Mouse (Mus musculus) brain, embryonic 14.5 days (tissue): ENCODE results near the gene Gm9195. TPM values are rescaled to one million over a fixed set of nuclear protein-coding genes. Genes with fewer than 3 reads are reported as not detected.

Experiments used
- DNase-seq: peaks from one replicate; pipeline ENCODE4 v3.0.0-alpha.2; 2011; ENCODE audit warnings: low read depth
- CTCF ChIP-seq: fragments of 200-500 bp; IDR thresholded peaks from 2 replicates; pipeline ENCODE4 v1.5.1; 2012; ENCODE audit warnings: inconsistent platforms, mild to moderate bottlenecking, moderate library complexity, borderline replicate concordance; ENCODE audit not compliant: insufficient read depth, insufficient read length; ENCODE audit errors: extremely low read depth
- POLR2A ChIP-seq: fragments of 200-500 bp; IDR thresholded peaks from 2 replicates; pipeline ENCODE4 v1.6.1; 2012; ENCODE audit warnings: mild to moderate bottlenecking, inconsistent platforms, borderline replicate concordance; ENCODE audit not compliant: poor library complexity, insufficient read depth, insufficient read length, severe bottlenecking; ENCODE audit errors: extremely low read depth
- polyA plus RNA-seq: library from polyadenylated mRNA; depleted of rRNA; stranded (reverse); fragments of >200 nt; gene quantifications from 2 replicates; pipeline ENCODE4 v1.2.3, GENCODE M21; 2012

The Gm9195 gene
- polyA plus RNA-seq, 1 experiment: not detected

DNA sequence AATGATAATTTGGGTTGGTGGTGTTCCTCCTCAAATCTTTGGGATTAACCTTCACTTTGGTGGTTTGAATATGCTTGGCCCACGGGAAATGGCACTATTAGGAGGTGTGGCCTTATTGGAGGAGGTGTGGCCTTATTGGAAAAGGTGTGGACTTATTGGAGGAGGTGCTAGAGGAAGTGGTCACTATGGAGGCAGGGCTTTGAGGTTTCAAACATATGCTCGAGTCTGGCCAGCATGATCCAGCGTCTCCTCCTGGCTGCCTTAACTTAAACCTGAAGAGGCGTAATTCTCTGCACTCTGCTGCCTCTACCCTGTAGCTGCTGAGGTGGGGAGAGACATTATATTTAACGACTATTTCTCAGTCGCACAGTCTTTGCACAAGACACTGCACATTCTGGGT, 11.6 kb upstream of the Gm9195 start:
- DNase-seq: no peak
- TF ChIP-seq POLR2A (no peak), CTCF (no peak)

DNA sequence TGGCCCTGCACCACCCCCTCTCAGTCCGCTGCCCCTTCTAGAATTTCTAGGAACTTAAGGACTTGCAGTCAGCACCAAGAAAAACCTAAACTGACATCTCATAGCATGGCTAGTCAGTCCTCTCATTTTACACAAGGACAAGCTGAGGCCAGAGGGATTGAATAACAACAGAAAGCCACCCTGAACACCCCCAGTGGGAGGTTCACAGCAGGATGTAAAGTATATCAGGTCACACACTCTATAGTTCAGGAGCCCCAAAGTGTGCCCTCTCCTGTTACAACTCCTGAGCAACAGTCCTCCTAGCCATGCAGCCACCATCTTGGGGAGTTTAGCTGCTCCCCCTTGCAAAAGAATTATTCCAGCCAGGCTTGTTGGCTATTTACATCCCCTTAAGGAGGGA, 2.1 kb upstream of the Gm9195 start:
- TF ChIP-seq POLR2A (no peak), CTCF (no peak)

GRCm38 (mm10) chr14:72490367-72490766, 1.3 kb downstream of the Gm9195 start:
- peak; percentile 20 for DNase-seq
- no peak for TF ChIP-seq POLR2A
- no peak for TF ChIP-seq CTCF

More for the DNA sequence above, 2.1 kb upstream of the Gm9195 start:
- no peak for DNase-seq

DNA sequence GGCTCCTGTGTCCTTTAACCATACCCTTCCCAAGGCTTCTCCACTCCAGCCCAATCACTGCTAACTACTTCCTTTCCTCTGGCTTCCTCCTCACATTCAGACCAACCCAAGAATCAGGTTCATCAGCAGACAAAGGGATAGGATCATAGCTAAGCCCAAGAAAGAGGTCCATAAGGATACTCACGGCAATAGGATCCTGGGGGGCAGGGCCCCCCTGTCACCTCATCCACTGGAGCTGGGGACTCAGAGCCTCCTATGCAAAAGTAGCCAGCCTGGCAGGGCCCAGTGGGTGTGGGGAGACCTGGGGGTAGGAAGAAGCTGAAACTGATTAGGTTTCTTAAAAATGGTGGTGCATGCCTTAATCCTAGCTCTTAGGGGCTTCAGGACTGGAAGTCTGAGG, 17.1 kb downstream of the Gm9195 start:
- TF ChIP-seq POLR2A (no peak), CTCF (no peak)
- DNase-seq: no peak

DNA sequence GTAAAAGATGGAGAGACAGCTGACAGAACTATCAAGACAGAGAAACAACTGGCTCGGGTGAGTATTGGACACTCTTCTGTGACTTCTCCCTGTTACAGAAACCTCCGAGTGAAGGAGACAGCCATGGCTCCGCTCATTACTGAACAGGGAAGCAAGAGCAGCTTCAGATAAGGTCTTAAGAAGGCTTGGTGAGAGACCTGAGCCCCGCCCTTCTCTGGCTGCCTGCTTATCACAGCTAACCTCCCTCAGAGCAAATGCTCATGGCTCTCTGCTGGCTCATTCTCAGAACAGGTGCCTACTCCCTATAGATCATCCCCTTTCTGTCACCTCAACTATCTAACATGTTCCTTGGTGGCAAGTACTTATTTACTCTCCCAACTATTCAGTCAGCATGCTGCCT, 23.2 kb downstream of the Gm9195 start:
- no peak for DNase-seq

GRCm38 (mm10) chr14:72466384-72466783, 25.3 kb downstream of the Gm9195 start:
- TF ChIP-seq CTCF (no peak), POLR2A (no peak)

More for the DNA sequence above, 23.2 kb downstream of the Gm9195 start:
- TF ChIP-seq POLR2A (no peak), CTCF (no peak)

GRCm38 (mm10) chr14:72461591-72461990, 30.0 kb downstream of the Gm9195 start:
- TF ChIP-seq POLR2A: no peak
- TF ChIP-seq CTCF: no peak
- DNase-seq: no peak

More at GRCm38 (mm10) chr14:72466384-72466783, 25.3 kb downstream of the Gm9195 start:
- DNase-seq: no peak

- DNase-seq: no peak
- TF ChIP-seq POLR2A: no peak
- no peak for TF ChIP-seq CTCF
Measured at GRCm38 (mm10) chr14:72460291-72460690, 31.3 kb downstream of the Gm9195 start.

- DNase-seq: no peak
- no peak for TF ChIP-seq POLR2A
- TF ChIP-seq CTCF: no peak
Measured at GRCm38 (mm10) chr14:72458930-72459329, 32.7 kb downstream of the Gm9195 start.

DNA sequence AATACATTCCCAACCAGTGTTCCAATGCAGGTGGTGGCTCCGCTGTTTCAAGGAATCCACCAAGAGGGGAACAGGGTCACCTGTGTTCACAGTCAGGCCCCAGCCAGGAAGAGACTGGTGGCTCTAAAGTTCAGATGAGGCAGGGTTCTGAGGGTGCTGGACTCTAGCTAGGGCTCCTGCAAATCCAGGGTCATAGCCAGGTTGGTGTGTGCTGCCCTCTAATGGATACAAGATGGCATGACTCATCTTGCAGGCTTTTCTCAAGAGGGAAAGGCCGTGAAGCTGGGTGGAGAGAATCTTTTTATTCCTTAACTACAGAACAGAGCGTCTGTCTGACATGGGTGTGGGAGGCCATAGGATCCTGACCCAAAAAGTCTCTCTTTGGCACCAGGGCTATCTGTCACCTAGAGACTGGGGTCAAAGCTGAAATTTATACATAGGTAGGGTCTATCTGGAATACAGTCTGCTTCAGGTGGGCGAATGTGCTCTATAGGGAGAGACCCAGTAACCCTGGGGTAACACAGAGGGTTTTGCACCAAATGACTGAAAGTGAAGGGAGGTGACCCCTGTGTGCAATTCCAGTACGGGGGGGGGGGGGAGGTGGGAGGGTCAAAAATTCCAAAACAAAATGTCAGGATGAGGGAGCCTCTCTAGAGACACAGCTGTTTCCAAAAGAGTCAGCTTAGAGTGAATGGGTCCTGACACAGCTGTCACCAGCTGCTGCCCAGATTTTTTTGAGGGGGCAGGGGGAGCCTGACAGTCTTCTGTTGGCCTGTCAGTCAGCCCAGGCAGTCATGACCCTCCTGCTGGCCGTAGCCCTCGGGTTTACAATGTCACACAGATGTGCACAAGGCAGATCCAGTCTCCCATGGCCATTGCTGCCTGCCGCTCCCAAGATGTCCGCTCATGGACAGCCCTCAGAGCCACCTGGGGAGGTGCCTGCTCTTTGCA, 44.2 kb downstream of the Gm9195 start:
- peak; percentile 66 for DNase-seq

GRCm38 (mm10) chr14:72442936-72443335, 48.7 kb downstream of the Gm9195 start:
- no peak for DNase-seq
- TF ChIP-seq POLR2A: no peak
- TF ChIP-seq CTCF: no peak

More for the DNA sequence above, 44.2 kb downstream of the Gm9195 start:
- TF ChIP-seq POLR2A: no peak
- peak; percentile 72 for TF ChIP-seq CTCF
